Mouse (Mus musculus): Measurements from ENCODE around the gene Nfic. TPM values are rescaled to one million over a fixed set of nuclear protein-coding genes. Genes with fewer than 3 reads are reported as not detected.
A peak's percentile ranks its signal among the peaks of the same experiment; 100 is the strongest.

Nfic gene
- polyA plus RNA-seq, 1 experiment from 2014 or later, result 106 TPM

DNA sequence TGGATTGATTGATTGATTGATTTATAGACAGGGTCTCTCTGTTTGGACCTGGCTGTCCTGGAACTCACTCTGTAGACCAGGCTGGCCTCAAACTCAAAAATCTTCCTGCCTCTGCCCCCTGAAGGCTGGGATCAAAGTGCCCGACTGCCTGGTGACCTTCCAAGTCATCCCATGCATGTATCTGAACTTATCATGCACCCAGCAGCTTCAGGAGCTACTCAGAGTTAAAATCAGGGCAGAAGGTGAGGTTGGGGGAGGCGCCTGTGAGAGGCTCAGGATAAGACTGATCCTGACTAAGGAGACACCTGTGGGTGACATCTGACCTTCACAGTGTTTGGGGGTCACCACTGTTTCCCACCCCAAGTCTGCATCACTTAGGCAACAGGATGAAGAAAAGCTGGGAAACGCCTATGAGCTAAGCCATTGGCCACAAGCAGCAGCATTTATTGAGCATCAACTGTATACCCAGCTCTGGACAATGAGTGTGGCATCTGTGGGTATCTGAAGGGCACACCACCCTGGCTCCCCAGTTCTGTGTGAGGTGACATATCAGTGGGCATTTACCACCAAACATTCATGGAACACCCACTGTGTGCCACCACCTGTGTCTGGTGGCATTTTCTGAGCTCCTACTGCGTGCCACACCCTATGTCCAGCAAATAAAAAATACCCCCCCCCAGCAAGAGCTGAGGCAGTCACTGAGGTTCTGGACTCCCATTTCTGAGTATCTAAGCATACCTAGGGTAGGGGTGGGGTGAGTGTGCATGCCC, 31.8 kb downstream of the Nfic start:
- peaks cover 7% of the 10 kb centered on the region for H3K36me3 ChIP-seq (ENCODE audit: control insufficient read depth, insufficient read depth, low read length)
- 64% methylated on average over 4 of the region's 4 CpGs for WGBS
- H3K9me3 ChIP-seq (ENCODE audit: control insufficient read depth, low read length), result no peaks in the 10 kb centered on the region
- peaks cover 32% of the 10 kb centered on the region for H3K4me1 ChIP-seq (replicated peaks; ENCODE audit: control insufficient read depth, insufficient read depth, low read length)
- H3K27me3 ChIP-seq (ENCODE audit: control insufficient read depth, insufficient read depth, low read depth, low read length), result no peaks in the 10 kb centered on the region
- peak overlapping the region; percentile 77 for H3K4me3 ChIP-seq (ENCODE audit: low read length)
- H3K4me2 ChIP-seq (ENCODE audit: low read depth, low read length), result peak overlapping the region; percentile 92
- peak overlapping the region; percentile 80 for H3K27ac ChIP-seq (ENCODE audit: low read length)
- no peak for ATAC-seq (ENCODE audit: low read depth)
- peak overlapping the region; percentile 60 for H3K9ac ChIP-seq (ENCODE audit: low read length)

DNA sequence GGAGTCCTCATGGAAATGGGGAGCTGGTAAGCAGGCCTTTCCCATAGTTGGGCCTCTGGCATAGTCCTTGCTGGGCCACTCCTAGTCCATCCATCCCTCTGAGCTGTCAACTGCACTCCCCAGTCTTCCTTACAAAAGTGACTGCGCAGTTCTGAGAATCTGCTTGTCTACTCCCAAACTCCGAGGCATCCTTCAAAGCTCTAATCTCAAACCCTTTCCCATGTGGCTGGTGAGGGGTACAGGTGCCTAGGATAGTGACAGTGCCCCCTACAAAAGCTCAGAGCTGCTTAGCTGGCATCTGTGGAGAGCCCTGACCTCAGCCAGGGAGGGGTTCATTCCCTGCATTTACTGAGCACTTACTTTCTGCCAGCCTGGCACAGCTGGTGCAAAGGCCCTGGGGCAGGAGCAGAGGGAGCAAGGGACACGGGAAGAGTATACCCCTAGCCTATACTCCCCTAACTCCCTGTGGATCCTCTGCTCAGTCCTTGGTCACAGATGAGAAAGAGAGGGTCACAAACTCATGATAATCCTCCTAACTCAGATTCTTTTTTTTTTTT, 32.7 kb downstream of the Nfic start:
- no peak overlapping the region for H3K27ac ChIP-seq (ENCODE audit: low read length)
- no peak overlapping the region for H3K4me3 ChIP-seq (ENCODE audit: low read length)
- H3K4me1 ChIP-seq (replicated peaks; ENCODE audit: control insufficient read depth, insufficient read depth, low read length), result peaks cover 39% of the 10 kb centered on the region
- no peaks in the 10 kb centered on the region for H3K27me3 ChIP-seq (ENCODE audit: control insufficient read depth, insufficient read depth, low read depth, low read length)
- H3K36me3 ChIP-seq (ENCODE audit: control insufficient read depth, insufficient read depth, low read length), result peaks cover 7% of the 10 kb centered on the region
- no peak overlapping the region for H3K4me2 ChIP-seq (ENCODE audit: low read depth, low read length)
- 75% methylated on average over 3 of the region's 3 CpGs for WGBS
- H3K9me3 ChIP-seq (ENCODE audit: control insufficient read depth, low read length), result no peaks in the 10 kb centered on the region
- H3K9ac ChIP-seq (ENCODE audit: low read length), result no peak overlapping the region
- no peak for ATAC-seq (ENCODE audit: low read depth)

DNA sequence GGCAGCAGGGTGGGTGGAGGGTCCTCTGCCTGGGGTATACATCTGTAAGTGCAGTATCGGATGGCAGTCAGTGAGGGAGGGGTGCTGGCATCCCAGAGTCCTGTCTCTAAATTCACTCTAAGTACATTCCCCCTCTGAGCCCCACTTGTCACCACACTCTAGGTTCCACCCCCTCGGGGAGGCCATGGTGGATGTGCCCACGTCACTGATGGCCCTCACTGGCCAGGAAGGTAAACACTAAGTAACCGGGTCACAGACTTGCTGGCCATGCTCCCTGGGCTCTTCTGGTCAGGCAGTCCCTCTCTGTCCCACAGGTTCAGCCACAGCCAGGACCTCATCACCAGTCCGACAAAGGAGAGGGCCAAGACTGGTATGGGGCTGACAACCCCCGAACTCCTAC, 33.2 kb downstream of the Nfic start:
- WGBS, result 58% methylated on average over 6 of the region's 6 CpGs
- no peak for ATAC-seq (ENCODE audit: low read depth)

DNA sequence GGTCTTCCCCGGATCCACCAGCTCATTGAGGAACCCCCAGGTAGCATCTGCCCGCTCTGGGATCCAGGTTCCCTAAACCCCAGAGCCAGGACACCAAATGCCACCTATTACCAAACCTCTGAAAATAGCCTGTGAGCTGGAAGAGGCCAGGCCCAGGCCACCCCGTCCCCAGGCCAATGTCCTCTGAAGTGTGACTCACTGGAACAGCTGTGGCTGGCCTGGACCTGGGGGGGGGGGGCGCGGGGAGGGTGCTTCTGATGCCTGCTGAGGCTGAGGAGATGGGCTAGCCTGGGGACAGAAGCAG, 33.7 kb downstream of the Nfic start:
- H3K9me3 ChIP-seq (ENCODE audit: control insufficient read depth, low read length), result no peaks in the 10 kb centered on the region
- WGBS, result 79% methylated on average over 5 of the region's 5 CpGs
- H3K27ac ChIP-seq (ENCODE audit: low read length), result no peak overlapping the region
- no peak overlapping the region for H3K9ac ChIP-seq (ENCODE audit: low read length)
- no peaks in the 10 kb centered on the region for H3K27me3 ChIP-seq (ENCODE audit: control insufficient read depth, insufficient read depth, low read depth, low read length)
- no peak for ATAC-seq (ENCODE audit: low read depth)
- H3K4me1 ChIP-seq (replicated peaks; ENCODE audit: control insufficient read depth, insufficient read depth, low read length), result peaks cover 46% of the 10 kb centered on the region
- H3K36me3 ChIP-seq (ENCODE audit: control insufficient read depth, insufficient read depth, low read length), result peaks cover 7% of the 10 kb centered on the region
- H3K4me3 ChIP-seq (ENCODE audit: low read length), result no peak overlapping the region
- H3K4me2 ChIP-seq (ENCODE audit: low read depth, low read length), result no peak overlapping the region

More for the DNA sequence above, 33.2 kb downstream of the Nfic start:
- Histone ChIP-seq H3K27me3 (ENCODE audit: control insufficient read depth, insufficient read depth, low read depth, low read length) (no peaks in the 10 kb centered on the region), H3K9ac (ENCODE audit: low read length) (no peak overlapping the region), H3K4me1 (replicated peaks; ENCODE audit: control insufficient read depth, insufficient read depth, low read length) (peaks cover 42% of the 10 kb centered on the region), H3K36me3 (ENCODE audit: control insufficient read depth, insufficient read depth, low read length) (peaks cover 7% of the 10 kb centered on the region), H3K27ac (ENCODE audit: low read length) (no peak overlapping the region), H3K4me2 (ENCODE audit: low read depth, low read length) (no peak overlapping the region), H3K9me3 (ENCODE audit: control insufficient read depth, low read length) (no peaks in the 10 kb centered on the region), H3K4me3 (ENCODE audit: low read length) (no peak overlapping the region)

DNA sequence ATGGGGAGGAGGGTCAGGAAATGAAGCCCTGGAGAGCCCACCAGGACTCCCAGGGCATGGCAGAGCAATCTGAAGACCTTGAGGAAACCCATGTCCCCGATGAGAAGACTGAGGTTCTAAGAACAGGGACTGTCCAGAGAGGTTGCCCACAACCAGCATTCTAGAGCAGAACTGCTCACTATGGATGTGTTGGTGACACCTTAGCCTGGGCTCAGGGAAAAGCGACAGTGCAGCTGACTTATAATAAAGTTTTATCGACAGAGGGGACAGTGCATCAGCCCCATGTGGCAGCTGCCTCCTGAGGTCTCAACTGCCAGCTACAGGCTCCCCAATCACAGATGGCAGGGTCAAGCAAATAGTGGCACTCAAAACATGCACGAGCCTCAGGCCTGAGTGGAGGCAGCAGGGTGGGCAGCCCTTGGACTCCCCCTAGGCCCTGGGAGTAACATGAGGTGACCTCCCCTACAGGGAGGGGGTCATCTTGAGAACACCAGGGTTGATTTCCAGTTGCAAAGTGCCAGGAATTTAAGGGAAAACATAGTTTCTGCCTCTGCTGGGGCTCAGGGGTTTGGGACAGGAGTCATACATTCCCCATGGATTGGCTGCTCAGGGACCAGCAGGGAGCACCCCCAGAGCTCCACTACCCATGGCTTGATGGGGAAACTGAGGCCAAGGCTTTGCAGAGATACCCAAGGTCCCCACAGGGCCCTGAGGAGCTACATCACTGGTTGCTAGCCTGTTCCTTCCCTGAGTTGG, 34.2 kb downstream of the Nfic start:
- H3K4me2 ChIP-seq (ENCODE audit: low read depth, low read length), result no peak overlapping the region
- H3K4me1 ChIP-seq (replicated peaks; ENCODE audit: control insufficient read depth, insufficient read depth, low read length), result peaks cover 51% of the 10 kb centered on the region
- peaks cover 7% of the 10 kb centered on the region for H3K36me3 ChIP-seq (ENCODE audit: control insufficient read depth, insufficient read depth, low read length)
- H3K9ac ChIP-seq (ENCODE audit: low read length), result no peak overlapping the region
- 68% methylated on average over 4 of the region's 4 CpGs for WGBS
- H3K27ac ChIP-seq (ENCODE audit: low read length), result no peak overlapping the region
- H3K4me3 ChIP-seq (ENCODE audit: low read length), result no peak overlapping the region
- no peak for ATAC-seq (ENCODE audit: low read depth)
- no peaks in the 10 kb centered on the region for H3K27me3 ChIP-seq (ENCODE audit: control insufficient read depth, insufficient read depth, low read depth, low read length)
- no peaks in the 10 kb centered on the region for H3K9me3 ChIP-seq (ENCODE audit: control insufficient read depth, low read length)

DNA sequence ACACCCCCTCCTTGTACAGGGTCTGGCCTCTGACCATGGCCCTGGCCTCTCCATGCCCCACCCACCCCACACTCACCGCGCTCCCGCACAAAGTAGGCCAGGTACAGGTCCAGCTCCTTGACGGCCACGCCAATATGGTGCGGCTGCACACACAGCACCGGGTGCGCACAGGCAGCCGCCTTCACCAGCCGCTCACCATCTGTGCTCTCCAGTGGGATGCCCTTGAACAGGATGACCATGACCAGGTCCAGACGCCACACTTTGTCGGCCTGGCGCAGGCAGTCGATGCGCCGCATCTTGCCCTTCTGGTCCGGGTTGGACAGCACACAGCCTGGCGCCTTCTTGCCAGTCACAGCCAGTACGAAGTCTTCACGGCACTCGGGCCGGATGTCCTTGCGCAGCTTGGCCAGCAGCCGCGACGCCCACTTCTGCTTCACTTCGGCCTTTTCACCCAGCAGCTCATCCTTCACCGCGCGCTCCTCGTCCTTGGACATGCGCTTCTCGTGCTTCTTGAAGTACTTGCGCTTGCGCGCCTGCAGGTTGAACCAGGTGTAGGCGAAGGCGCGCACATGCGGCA, 35.2 kb downstream of the Nfic start:
- no peak overlapping the region for H3K27ac ChIP-seq (ENCODE audit: low read length)
- H3K27me3 ChIP-seq (ENCODE audit: control insufficient read depth, insufficient read depth, low read depth, low read length), result no peaks in the 10 kb centered on the region
- ATAC-seq (ENCODE audit: low read depth), result no peak
- peaks cover 52% of the 10 kb centered on the region for H3K4me1 ChIP-seq (replicated peaks; ENCODE audit: control insufficient read depth, insufficient read depth, low read length)
- no peaks in the 10 kb centered on the region for H3K9me3 ChIP-seq (ENCODE audit: control insufficient read depth, low read length)
- no peak overlapping the region for H3K4me3 ChIP-seq (ENCODE audit: low read length)
- WGBS, result 78% methylated on average over 40 of the region's 40 CpGs
- H3K4me2 ChIP-seq (ENCODE audit: low read depth, low read length), result no peak overlapping the region
- H3K36me3 ChIP-seq (ENCODE audit: control insufficient read depth, insufficient read depth, low read length), result peaks cover 7% of the 10 kb centered on the region
- H3K9ac ChIP-seq (ENCODE audit: low read length), result no peak overlapping the region

DNA sequence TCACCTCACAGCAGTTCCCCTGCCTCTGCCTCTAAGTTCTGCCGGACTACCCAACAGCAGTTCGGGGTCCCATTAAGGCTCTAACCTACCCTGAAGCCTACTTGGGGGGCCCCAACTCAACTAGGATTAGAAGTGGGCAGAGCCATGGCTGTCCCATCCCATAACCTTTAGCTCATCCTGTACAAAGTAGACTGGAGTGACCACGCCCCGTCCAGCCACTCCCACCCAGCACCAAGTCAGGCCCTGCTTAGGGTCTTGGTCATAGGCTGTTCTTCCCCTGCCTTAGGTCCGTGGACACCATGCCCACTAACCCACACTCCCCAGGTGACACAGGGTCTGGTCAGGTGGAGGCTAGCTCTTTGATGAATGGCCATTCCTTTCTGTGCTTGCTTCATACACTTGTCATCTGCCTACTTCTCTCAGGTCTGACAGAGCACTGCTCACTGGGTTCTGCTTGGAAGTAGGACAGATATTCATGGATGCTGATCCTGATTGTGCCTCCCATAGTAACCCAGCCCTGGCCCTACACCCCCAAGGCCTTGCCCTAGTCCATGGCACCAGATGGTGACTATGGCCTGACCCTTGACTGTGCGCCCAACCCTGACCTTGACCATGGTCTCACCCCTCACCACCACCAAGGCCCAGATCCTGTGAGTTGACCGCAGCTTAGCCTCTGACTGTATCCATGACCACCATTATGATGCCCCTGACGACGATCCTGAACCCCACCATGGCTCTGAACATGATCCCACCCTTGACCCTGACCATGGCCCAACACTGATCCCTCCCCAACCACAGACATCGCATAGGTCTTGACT, 36.1 kb downstream of the Nfic start:
- Histone ChIP-seq H3K4me1 (replicated peaks; ENCODE audit: control insufficient read depth, insufficient read depth, low read length) (peaks cover 52% of the 10 kb centered on the region), H3K36me3 (ENCODE audit: control insufficient read depth, insufficient read depth, low read length) (peaks cover 7% of the 10 kb centered on the region), H3K9ac (ENCODE audit: low read length) (no peak overlapping the region), H3K9me3 (ENCODE audit: control insufficient read depth, low read length) (no peaks in the 10 kb centered on the region), H3K27me3 (ENCODE audit: control insufficient read depth, insufficient read depth, low read depth, low read length) (no peaks in the 10 kb centered on the region), H3K4me2 (ENCODE audit: low read depth, low read length) (no peak overlapping the region), H3K4me3 (ENCODE audit: low read length) (no peak overlapping the region), H3K27ac (ENCODE audit: low read length) (no peak overlapping the region)
- WGBS, result 88% methylated on average over 10 of the region's 10 CpGs
- no peak for ATAC-seq (ENCODE audit: low read depth)

DNA sequence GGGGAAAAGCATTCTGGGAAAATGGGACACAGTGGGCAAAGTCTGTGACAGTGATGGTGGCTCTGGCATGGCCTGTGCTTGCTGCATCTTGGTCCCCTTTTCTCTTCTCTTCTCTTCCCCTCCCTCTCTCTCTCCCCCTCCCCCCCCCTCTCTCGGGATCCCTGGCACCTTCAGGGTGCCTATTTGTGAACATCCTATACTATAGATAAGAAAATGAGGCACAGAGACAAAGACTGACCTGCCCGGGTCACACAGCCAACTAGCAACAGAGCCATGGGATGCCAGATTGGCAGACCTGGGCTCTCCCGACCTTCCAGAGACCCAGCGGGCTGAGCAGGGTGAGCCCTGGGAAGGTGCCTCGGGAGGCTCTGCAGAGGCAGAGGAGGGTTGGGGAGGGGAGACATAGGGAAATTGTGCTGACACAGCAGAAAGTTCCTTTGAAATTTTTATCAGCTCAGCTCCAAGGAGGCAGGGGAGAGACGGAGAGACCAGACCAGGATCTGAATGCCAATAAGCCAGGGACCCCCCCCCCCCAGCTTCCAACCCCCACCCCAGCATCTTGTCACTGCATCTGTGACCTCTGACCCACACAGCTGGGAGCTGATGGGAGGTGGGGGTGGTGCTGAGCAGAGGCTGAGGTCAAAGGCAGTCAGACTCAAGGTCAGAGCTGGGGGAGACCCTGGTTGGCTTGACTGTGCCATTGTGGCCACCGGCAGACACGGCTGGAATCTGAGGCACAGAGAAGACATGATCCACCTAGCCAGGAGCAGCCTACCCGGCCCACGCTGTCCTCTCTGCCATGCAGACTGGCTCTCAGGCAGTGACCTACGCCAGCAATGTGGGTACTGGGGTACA, 37.0 kb downstream of the Nfic start:
- 55% methylated on average over 11 of the region's 11 CpGs for WGBS
- Histone ChIP-seq H3K27me3 (ENCODE audit: control insufficient read depth, insufficient read depth, low read depth, low read length) (no peaks in the 10 kb centered on the region), H3K4me2 (ENCODE audit: low read depth, low read length) (no peak overlapping the region), H3K27ac (ENCODE audit: low read length) (no peak overlapping the region), H3K4me1 (replicated peaks; ENCODE audit: control insufficient read depth, insufficient read depth, low read length) (peaks cover 55% of the 10 kb centered on the region), H3K36me3 (ENCODE audit: control insufficient read depth, insufficient read depth, low read length) (peaks cover 7% of the 10 kb centered on the region), H3K9me3 (ENCODE audit: control insufficient read depth, low read length) (no peaks in the 10 kb centered on the region), H3K4me3 (ENCODE audit: low read length) (no peak overlapping the region), H3K9ac (ENCODE audit: low read length) (no peak overlapping the region)
- no peak for ATAC-seq (ENCODE audit: low read depth)
